Mouse (Mus musculus) neural tube, embryonic 14.5 days (tissue): ENCODE data around the gene Itm2b. TPM values are rescaled to one million over a fixed set of nuclear protein-coding genes. Genes with fewer than 3 reads are reported as not detected.

Experiments
- ATAC-seq: fragments of 200-750 bp; cut with Nextera tagmentation; 2 replicates; pipeline ENCODE4 v1.8.0; 2017; ENCODE audit warnings: low read depth, mild to moderate bottlenecking, moderate TSS enrichment, moderate library complexity
- H3K27ac ChIP-seq: fragments of 300-500 bp; sonication (generic); 2 replicates; pipeline ENCODE4 v1.5.1; 2014; ENCODE audit warnings: low read depth, mild to moderate bottlenecking, control low read depth, low read length, moderate library complexity, mixed read lengths
- H3K27me3 ChIP-seq: fragments of 300-500 bp; sonication (generic); 2 replicates; pipeline ENCODE4 v1.6.1; 2014; ENCODE audit warnings: low read length; ENCODE audit not compliant: control insufficient read depth, insufficient read depth
- H3K36me3 ChIP-seq: fragments of 300-500 bp; sonication (generic); 2 replicates; pipeline ENCODE4 v1.6.1; 2014; ENCODE audit warnings: low read length, mixed read lengths; ENCODE audit not compliant: control insufficient read depth, insufficient read depth
- H3K4me1 ChIP-seq: fragments of 300-500 bp; sonication (generic); 2 replicates; pipeline ENCODE4 v1.6.1; 2014; ENCODE audit warnings: low read length; ENCODE audit not compliant: control insufficient read depth, insufficient read depth
- H3K4me2 ChIP-seq: fragments of 300-500 bp; sonication (generic); 2 replicates; pipeline ENCODE4 v1.6.1; 2014; ENCODE audit warnings: mild to moderate bottlenecking, low read depth, low read length, control low read depth
- H3K4me3 ChIP-seq: fragments of 300-500 bp; sonication (generic); 2 replicates; pipeline ENCODE4 v1.5.1; 2014; ENCODE audit warnings: low read depth, low read length, control low read depth, mixed read lengths
- H3K9ac ChIP-seq: fragments of 300-500 bp; sonication (generic); replicated peaks from 2 replicates; pipeline ENCODE4 v1.6.1; 2014; ENCODE audit warnings: low read depth, mild to moderate bottlenecking, control low read depth, low read length, mixed read lengths
- H3K9me3 ChIP-seq: fragments of 300-500 bp; sonication (generic); 2 replicates; pipeline ENCODE4 v1.6.1; 2016; ENCODE audit warnings: low read length; ENCODE audit not compliant: control insufficient read depth
- WGBS: fragments of 180-500 bp; shearing (Covaris S2); extraction: QIAGEN DNeasy Blood & Tissue Kit; methylation state at CpG from one replicate; pipeline ENCODE4 v1.1.7; 2014; 5-methylcytosine and 5-hydroxymethylcytosine counted together
- polyA plus RNA-seq: library from polyadenylated mRNA; unstranded; fragments of >200 nt; fragmentation: Nextera tagmentation; extraction: Ambion mirVana; gene quantifications from 2 replicates; pipeline ENCODE4 v1.2.1, GENCODE M21; 2014

Itm2b gene
- polyA plus RNA-seq, 1 experiment from 2014 or later, result 720 TPM

DNA sequence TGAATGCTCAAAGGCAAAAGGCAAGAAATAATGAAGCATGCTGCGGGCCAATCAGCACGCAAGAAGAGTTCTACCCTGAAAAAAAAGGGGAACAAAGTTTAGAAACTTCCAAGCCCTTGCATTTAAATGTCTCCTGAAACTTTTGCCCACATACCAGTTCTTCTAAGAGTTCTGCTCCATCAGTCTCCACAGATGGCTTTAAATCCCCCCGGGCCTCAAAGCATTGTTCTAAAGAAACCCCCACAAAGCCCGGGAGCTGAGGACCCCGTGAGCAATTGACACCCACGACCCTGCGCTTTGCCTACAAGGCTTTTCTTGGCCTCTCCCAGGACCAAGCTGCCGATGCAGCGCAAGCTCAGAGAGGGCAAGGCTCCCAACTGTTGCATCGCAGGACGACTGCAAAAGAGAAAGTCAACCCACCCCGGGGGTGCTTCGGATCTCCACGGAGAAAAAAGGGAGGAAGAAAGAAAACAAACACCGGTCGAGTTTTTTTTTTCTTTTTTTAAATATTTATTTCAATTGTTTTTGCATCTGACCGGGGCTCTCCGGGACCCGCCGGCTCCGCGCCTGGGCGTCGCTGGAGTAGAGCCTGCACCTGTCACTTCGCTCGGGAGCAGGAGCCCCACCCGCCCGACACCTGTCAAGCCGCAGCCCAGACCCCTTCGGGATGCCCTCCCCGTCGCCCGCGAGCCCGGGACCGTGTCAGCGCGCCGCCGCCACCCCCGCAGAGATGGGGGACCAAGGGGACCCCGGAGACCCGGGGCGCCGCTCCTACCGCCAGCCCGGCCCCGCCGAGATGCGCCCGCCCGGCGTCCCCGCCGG, 60.2 kb downstream of the Itm2b start:
- WGBS, result under 1% methylated on average over 35 of the region's 55 CpGs
- Histone ChIP-seq H3K9me3 (no peaks in the 10 kb centered on the region), H3K4me3 (peak overlapping the region; percentile 92)

DNA sequence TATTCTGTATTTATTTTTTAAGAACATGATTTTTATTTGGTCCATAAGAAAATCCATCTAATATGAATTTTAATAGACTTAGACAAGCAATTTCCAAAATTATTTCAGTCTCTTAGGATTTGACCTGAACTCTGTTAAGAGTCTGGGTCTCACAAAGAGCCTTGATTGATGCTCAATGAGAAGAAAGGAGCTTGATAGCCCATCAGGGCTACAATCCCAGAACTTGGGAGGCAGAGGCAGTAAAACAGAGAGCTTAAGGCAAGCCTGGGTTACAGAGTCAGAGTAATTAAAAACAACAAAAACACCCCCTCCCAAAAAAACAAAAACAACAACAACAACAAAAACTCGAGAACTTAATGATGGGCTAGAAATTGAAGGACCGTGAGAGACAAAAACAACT, 61.1 kb downstream of the Itm2b start:
- H3K4me2 ChIP-seq, result peak overlapping the region; percentile 18; the same call in 1 of the 2 replicates
- ATAC-seq, result no peak
- 10% methylated on average over 2 of the region's 2 CpGs for WGBS
- peaks cover 6% of the 10 kb centered on the region; the same call in 1 of the 2 replicates for H3K4me1 ChIP-seq
- no peak overlapping the region for H3K27ac ChIP-seq
- no peaks in the 10 kb centered on the region for H3K36me3 ChIP-seq
- no peak overlapping the region for H3K4me3 ChIP-seq
- H3K9me3 ChIP-seq, result no peaks in the 10 kb centered on the region
- H3K9ac ChIP-seq, result no peak overlapping the region
- H3K27me3 ChIP-seq, result peaks cover 2% of the 10 kb centered on the region; the same call in 1 of the 2 replicates

More for the DNA sequence above, 60.2 kb downstream of the Itm2b start:
- Histone ChIP-seq H3K27ac (peak overlapping the region; percentile 96), H3K4me1 (peaks cover 6% of the 10 kb centered on the region; the same call in 1 of the 2 replicates), H3K4me2 (peak overlapping the region; percentile 62), H3K9ac (peak overlapping the region; percentile 93), H3K36me3 (no peaks in the 10 kb centered on the region), H3K27me3 (peaks cover 2% of the 10 kb centered on the region; the same call in 1 of the 2 replicates)
- ATAC-seq, result peak; percentile 72

DNA sequence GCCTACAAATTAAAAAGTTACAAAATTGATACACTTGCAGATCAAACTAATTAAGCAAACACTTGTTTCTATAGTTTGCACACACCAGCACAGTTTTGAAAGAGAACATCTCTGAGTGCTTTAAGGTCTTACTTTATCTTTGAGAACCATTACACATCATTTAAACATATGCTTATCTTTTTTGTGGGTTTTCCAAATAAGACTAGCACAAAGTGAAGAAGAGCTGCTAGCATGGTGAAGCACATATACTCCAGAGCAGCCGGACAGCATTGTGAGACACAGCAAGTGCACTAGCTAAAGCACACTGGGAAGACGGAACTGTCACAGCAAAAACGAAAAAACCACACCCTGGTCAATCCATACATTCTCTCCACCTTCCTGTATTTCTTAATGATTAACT, 62.9 kb downstream of the Itm2b start:
- WGBS, result 85% methylated on average over 3 of the region's 3 CpGs
- H3K4me1 ChIP-seq, result peaks cover 6% of the 10 kb centered on the region; the same call in 1 of the 2 replicates
- no peak overlapping the region for H3K9ac ChIP-seq
- no peaks in the 10 kb centered on the region for H3K36me3 ChIP-seq
- H3K4me2 ChIP-seq, result no peak overlapping the region
- H3K4me3 ChIP-seq, result no peak overlapping the region
- H3K27me3 ChIP-seq, result peaks cover 2% of the 10 kb centered on the region; the same call in 1 of the 2 replicates
- no peak overlapping the region for H3K27ac ChIP-seq
- H3K9me3 ChIP-seq, result no peaks in the 10 kb centered on the region
- ATAC-seq, result no peak

DNA sequence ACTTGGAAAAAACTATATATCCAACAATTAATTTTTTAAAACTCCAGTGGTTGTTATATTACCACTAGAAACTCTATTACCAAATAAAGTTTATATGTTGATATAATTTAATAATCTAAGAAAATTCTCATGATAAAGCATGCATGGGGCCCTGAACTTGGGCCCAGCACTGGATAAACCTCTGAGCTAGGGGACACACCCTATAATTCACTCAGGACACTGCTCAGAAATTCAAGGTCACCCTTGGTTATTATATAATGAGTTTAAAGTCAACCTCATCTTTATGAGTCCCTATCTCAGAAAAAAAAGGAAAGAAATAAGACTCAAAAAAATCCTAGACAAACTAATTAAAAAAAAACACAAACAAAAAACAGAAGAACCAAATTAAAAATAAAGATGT, 68.2 kb downstream of the Itm2b start:
- no peak for ATAC-seq
- no peaks in the 10 kb centered on the region for H3K4me1 ChIP-seq
- H3K4me2 ChIP-seq, result no peak overlapping the region
- no peaks in the 10 kb centered on the region for H3K27me3 ChIP-seq
- H3K36me3 ChIP-seq, result no peaks in the 10 kb centered on the region
- no peaks in the 10 kb centered on the region for H3K9me3 ChIP-seq
- no peak overlapping the region for H3K27ac ChIP-seq
- H3K9ac ChIP-seq, result no peak overlapping the region
- no peak overlapping the region for H3K4me3 ChIP-seq

GRCm38 (mm10) chr14:73313864-73314263, 71.2 kb downstream of the Itm2b start:
- H3K36me3 ChIP-seq, result no peaks in the 10 kb centered on the region
- no peak overlapping the region for H3K4me3 ChIP-seq
- H3K9ac ChIP-seq, result no peak overlapping the region
- H3K27ac ChIP-seq, result no peak overlapping the region
- H3K9me3 ChIP-seq, result no peaks in the 10 kb centered on the region
- no peaks in the 10 kb centered on the region for H3K4me1 ChIP-seq
- H3K27me3 ChIP-seq, result no peaks in the 10 kb centered on the region
- no peak overlapping the region for H3K4me2 ChIP-seq
- WGBS, result 76% methylated on average over 4 of the region's 4 CpGs
- no peak for ATAC-seq

- no peaks in the 10 kb centered on the region for H3K27me3 ChIP-seq
- no peak for ATAC-seq
- H3K36me3 ChIP-seq, result no peaks in the 10 kb centered on the region
- 69% methylated on average over 5 of the region's 5 CpGs for WGBS
- no peak overlapping the region for H3K4me3 ChIP-seq
- no peak overlapping the region for H3K4me2 ChIP-seq
- H3K9me3 ChIP-seq, result no peaks in the 10 kb centered on the region
- no peak overlapping the region for H3K27ac ChIP-seq
- H3K9ac ChIP-seq, result no peak overlapping the region
- no peaks in the 10 kb centered on the region for H3K4me1 ChIP-seq
These were observed 71.7 kb downstream of the Itm2b start for GRCm38 (mm10) chr14:73313396-73313795.

GRCm38 (mm10) chr14:73312909-73313308, 72.2 kb downstream of the Itm2b start:
- Histone ChIP-seq H3K27ac (no peak overlapping the region), H3K4me2 (no peak overlapping the region), H3K9me3 (no peaks in the 10 kb centered on the region), H3K4me3 (no peak overlapping the region), H3K4me1 (no peaks in the 10 kb centered on the region), H3K36me3 (no peaks in the 10 kb centered on the region), H3K27me3 (no peaks in the 10 kb centered on the region), H3K9ac (no peak overlapping the region)
- WGBS, result 84% methylated on average over 5 of the region's 5 CpGs
- no peak for ATAC-seq

Other genes starting within 250 kb of the Itm2b start
- gene Lpar6, start 147.4 kb downstream of the Itm2b start, polyA plus RNA-seq, result 3.5 and 4.7 TPM in 2 replicates
- gene Rb1, start 59.5 kb downstream of the Itm2b start, polyA plus RNA-seq, result 33.8 and 38.5 TPM in 2 replicates
- 79.1 and 80.7 TPM in 2 replicates for gene Med4, start 124.7 kb upstream of the Itm2b start, polyA plus RNA-seq
- gene Sucla2, start 140.0 kb upstream of the Itm2b start, polyA plus RNA-seq, result 139 and 150 TPM in 2 replicates
- 10.5 and 14.6 TPM in 2 replicates for gene Nudt15, start 163.0 kb upstream of the Itm2b start, polyA plus RNA-seq